In the genomic region with DNA sequence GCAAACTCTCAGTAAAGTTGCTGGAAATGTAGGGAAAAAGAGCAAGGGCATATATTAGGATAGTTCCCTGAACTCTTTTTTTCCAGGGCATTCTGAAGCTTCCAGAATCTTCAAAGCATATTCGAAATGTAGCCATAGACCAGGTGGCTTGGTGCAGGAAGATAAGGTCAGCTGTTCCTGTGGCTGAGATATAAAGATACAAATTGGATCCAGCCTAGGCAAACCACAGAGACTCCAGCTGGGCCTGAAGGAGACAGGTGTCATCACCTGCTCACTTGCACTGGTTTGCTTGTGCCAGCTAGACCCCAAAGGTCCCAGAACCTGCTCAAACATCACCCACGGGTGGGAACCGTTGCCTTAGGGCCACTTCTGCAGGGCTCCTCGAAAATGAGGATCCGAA, we compare ENCODE assay signal across 8 mouse cellular contexts. TPM values are rescaled to one million over a fixed set of nuclear protein-coding genes. Genes with fewer than 3 reads are reported as not detected.
DNase-seq lines count a peak whose midpoint lies in the region; ATAC-seq and TF ChIP-seq lines count a peak whose summit lies in the region.

No protein-coding gene starts in this region.

- H3K9me3 ChIP-seq in heart, postnatal 0 days (replicated peaks; ENCODE audit: control insufficient read depth, low read length), result no peaks in the 10 kb centered on the region
- H3K9me3 ChIP-seq in embryonic facial prominence, embryonic 12.5 days, result no peaks in the 10 kb centered on the region
- H3K9me3 ChIP-seq in hindbrain, embryonic 14.5 days (ENCODE audit: control insufficient read depth, low read length), result no peaks in the 10 kb centered on the region
- no peaks in the 10 kb centered on the region for H3K9me3 ChIP-seq in midbrain, embryonic 14.5 days (ENCODE audit: control insufficient read depth, low read length)

- no peak overlapping the region for H3K9ac ChIP-seq in heart, postnatal 0 days (replicated peaks; ENCODE audit: low read depth, low read length)
- H3K9ac ChIP-seq in embryonic facial prominence, embryonic 12.5 days, result no peak overlapping the region
- 0 out of 2 replicates have a peak overlapping the region, but pooled peaks have one; percentile 20 for H3K9ac ChIP-seq in hindbrain, embryonic 14.5 days
- no peak overlapping the region for H3K9ac ChIP-seq in midbrain, embryonic 14.5 days (replicated peaks; ENCODE audit: low read length)

- peak overlapping the region; percentile 91 for H3K4me2 ChIP-seq in heart, postnatal 0 days (ENCODE audit: low read depth, low read length)
- peak overlapping the region; percentile 81 for H3K4me2 ChIP-seq in embryonic facial prominence, embryonic 12.5 days (replicated peaks)
- H3K4me2 ChIP-seq in hindbrain, embryonic 14.5 days (replicated peaks), result peak overlapping the region; percentile 66
- peak overlapping the region; percentile 38; the same call in 1 of the 2 replicates for H3K4me2 ChIP-seq in midbrain, embryonic 14.5 days (ENCODE audit: low read length)

- no peak for TF ChIP-seq CTCF in heart, postnatal 0 days (IDR thresholded peaks at IDR 0.05; ENCODE audit: low read depth)

- H3K27ac ChIP-seq in heart, postnatal 0 days (ENCODE audit: low read depth), result no peak overlapping the region
- no peak overlapping the region for H3K27ac ChIP-seq in embryonic facial prominence, embryonic 12.5 days
- no peak overlapping the region for H3K27ac ChIP-seq in hindbrain, embryonic 14.5 days
- no peak overlapping the region for H3K27ac ChIP-seq in midbrain, embryonic 14.5 days (replicated peaks; ENCODE audit: low read depth, low read length)

- H3K4me3 ChIP-seq in heart, postnatal 0 days (ENCODE audit: low read depth, low read length), result no peak overlapping the region
- H3K4me3 ChIP-seq in embryonic facial prominence, embryonic 12.5 days, result peak overlapping the region; percentile 81; the same call in 1 of the 2 replicates
- no peak overlapping the region for H3K4me3 ChIP-seq in hindbrain, embryonic 14.5 days (replicated peaks; ENCODE audit: low read length)
- H3K4me3 ChIP-seq in midbrain, embryonic 14.5 days (replicated peaks; ENCODE audit: low read depth, low read length), result peak overlapping the region; percentile 84; the same call in 1 of the 2 replicates

- intact Hi-C loops in heart, postnatal 10 days (cut with DNase I), result no loop called here
- intact Hi-C loops in left cerebral cortex, postnatal 36 days (cut with DNase I), result no loop called here

- no peaks in the 10 kb centered on the region for H3K27me3 ChIP-seq in heart, postnatal 0 days (ENCODE audit: control insufficient read depth, insufficient read depth, low read length)
- no peaks in the 10 kb centered on the region for H3K27me3 ChIP-seq in embryonic facial prominence, embryonic 12.5 days
- H3K27me3 ChIP-seq in hindbrain, embryonic 14.5 days (ENCODE audit: control insufficient read depth, insufficient read depth, low read length), result no peaks in the 10 kb centered on the region
- no peaks in the 10 kb centered on the region for H3K27me3 ChIP-seq in midbrain, embryonic 14.5 days (ENCODE audit: control insufficient read depth, insufficient read depth, low read length)

- 74% methylated on average over 5 of the region's 5 CpGs for WGBS in heart, postnatal 0 days
- WGBS in embryonic facial prominence, embryonic 12.5 days, result 82% methylated on average over 5 of the region's 5 CpGs
- 85% methylated on average over 5 of the region's 5 CpGs for WGBS in hindbrain, embryonic 14.5 days
- 86% methylated on average over 5 of the region's 5 CpGs for WGBS in midbrain, embryonic 14.5 days

- peaks cover 9% of the 10 kb centered on the region for H3K4me1 ChIP-seq in heart, postnatal 0 days (ENCODE audit: control insufficient read depth, insufficient read depth)
- H3K4me1 ChIP-seq in embryonic facial prominence, embryonic 12.5 days, result no peaks in the 10 kb centered on the region; the same call in 1 of the 2 replicates
- H3K4me1 ChIP-seq in hindbrain, embryonic 14.5 days (replicated peaks; ENCODE audit: control insufficient read depth, insufficient read depth, low read length), result 0 out of 2 replicates have a peak, but pooled peaks cover 2% of the 10 kb centered on the region
- 0 out of 2 replicates have a peak, but pooled peaks cover 5% of the 10 kb centered on the region for H3K4me1 ChIP-seq in midbrain, embryonic 14.5 days (ENCODE audit: control insufficient read depth, insufficient read depth, low read length)

- TF ChIP-seq EP300 in heart, postnatal 0 days (IDR thresholded peaks at IDR 0.05; ENCODE audit: low read depth), result no peak

- no peak for ATAC-seq in heart, postnatal 0 days (ENCODE audit: insufficient read depth, low read depth)
- no peak for ATAC-seq in embryonic facial prominence, embryonic 12.5 days (ENCODE audit: insufficient number of reproducible peaks, insufficient read depth, low FRiP score, low TSS enrichment)
- ATAC-seq in hindbrain, embryonic 14.5 days (ENCODE audit: low FRiP score), result no peak
- no peak for ATAC-seq in midbrain, embryonic 14.5 days (ENCODE audit: low FRiP score, low TSS enrichment)

- H3K36me3 ChIP-seq in heart, postnatal 0 days (replicated peaks; ENCODE audit: control insufficient read depth, insufficient read depth, low read length), result no peaks in the 10 kb centered on the region
- no peaks in the 10 kb centered on the region for H3K36me3 ChIP-seq in embryonic facial prominence, embryonic 12.5 days
- no peaks in the 10 kb centered on the region for H3K36me3 ChIP-seq in hindbrain, embryonic 14.5 days (replicated peaks; ENCODE audit: control insufficient read depth, insufficient read depth)
- H3K36me3 ChIP-seq in midbrain, embryonic 14.5 days (ENCODE audit: control insufficient read depth, insufficient read depth, low read length), result no peaks in the 10 kb centered on the region

- DNase-seq in heart, postnatal 0 days (ENCODE audit: low spot score), result no peak
- DNase-seq in heart, postnatal 10 days, result no peak
- no peak for DNase-seq in hindbrain, embryonic 14.5 days (ENCODE audit: low spot score)
- no peak for DNase-seq in midbrain, embryonic 14.5 days
- no peak for DNase-seq in adrenal gland, postnatal 14 days
- no peak for DNase-seq in left cerebral cortex, postnatal 36 days (ENCODE audit: low spot score in 2 of 2)
- DNase-seq in adrenal gland, postnatal 25 days, result no peak

RNA-seq across cellular contexts. Expression of gene Klhl8, which starts 0.5 kb away (rescaled TPM):
- 7.4 and 12.8 TPM in 2 replicates for total RNA-seq in heart, postnatal 0 days (2014; rRNA removed; ENCODE audit: low replicate concordance)
- polyA plus RNA-seq in heart, postnatal 0 days (2015; fragmentation: Nextera tagmentation; extraction: Ambion mirVana), result 10.9 and 11.3 TPM in 2 replicates
- 10 to 100 TPM; 11.9 to 15.2 TPM for total RNA-seq in heart, postnatal 10 days (2021)
- polyA plus RNA-seq in embryonic facial prominence, embryonic 12.5 days (2016; fragmentation: Nextera tagmentation; extraction: Ambion mirVana), result 14.6 and 15.2 TPM in 2 replicates
- polyA plus RNA-seq in hindbrain, embryonic 14.5 days (2014; fragmentation: Nextera tagmentation; extraction: Ambion mirVana), result 45.4 and 47.5 TPM in 2 replicates
- polyA plus RNA-seq in midbrain, embryonic 14.5 days (2014; fragmentation: Nextera tagmentation; extraction: Ambion mirVana), result 35.3 and 47.3 TPM in 2 replicates
- total RNA-seq in adrenal gland, postnatal 14 days (2021), result 14.0 and 16.2 TPM in 2 replicates
- total RNA-seq in left cerebral cortex, postnatal 36 days (2021), result 10 to 100 TPM; 33.0 to 34.4 TPM
- 19.7 and 25.4 TPM in 2 replicates for total RNA-seq in adrenal gland, postnatal 25 days (2021)

Comparison
In these comparisons a context has a peak if more than half of its experiments do, and no peak if none do; other contexts are left out.
1. H3K4me2 ChIP-seq: peak in every context shown above with its lines; median percentile 91 in heart, postnatal 0 days; 81 in embryonic facial prominence, embryonic 12.5 days; 66 in hindbrain, embryonic 14.5 days; 38 in midbrain, embryonic 14.5 days.
2. H3K4me3 ChIP-seq: peak in embryonic facial prominence, embryonic 12.5 days (single experiment) and midbrain, embryonic 14.5 days (single experiment); none in heart, postnatal 0 days (single experiment) and hindbrain, embryonic 14.5 days (single experiment).